Mouse (Mus musculus) midbrain, postnatal 0 days (tissue): ENCODE results near the gene Frmd5. TPM values are rescaled to one million over a fixed set of nuclear protein-coding genes. Genes with fewer than 3 reads are reported as not detected.
A peak's percentile ranks its signal among the peaks of the same experiment; 100 is the strongest.

Experiments
- ATAC-seq: fragments of 200-750 bp; cut with Nextera tagmentation; 2 replicates; pipeline ENCODE4 v1.8.0; 2017; ENCODE audit warnings: moderate number of reproducible peaks, mild to moderate bottlenecking, moderate TSS enrichment, moderate library complexity; ENCODE audit not compliant: low FRiP score
- DNase-seq: peaks from one replicate; pipeline ENCODE4 v3.0.0-alpha.2; 2015; ENCODE audit warnings: low spot score
- H3K27ac ChIP-seq: fragments of 300-500 bp; sonication (generic); 2 replicates; pipeline ENCODE4 v1.5.1; 2014; ENCODE audit warnings: low read depth, mild to moderate bottlenecking, low read length, mixed read lengths
- H3K27me3 ChIP-seq: fragments of 300-500 bp; sonication (generic); 2 replicates; pipeline ENCODE4 v1.6.1; 2014; ENCODE audit warnings: low read length, control low read depth, mixed read lengths; ENCODE audit not compliant: insufficient read depth
- H3K36me3 ChIP-seq: fragments of 300-500 bp; sonication (generic); 2 replicates; pipeline ENCODE4 v1.6.1; 2014; ENCODE audit warnings: low read length, control low read depth, mixed read lengths; ENCODE audit not compliant: insufficient read depth
- H3K4me1 ChIP-seq: fragments of 300-500 bp; sonication (generic); 2 replicates; pipeline ENCODE4 v1.6.1; 2014; ENCODE audit warnings: mild to moderate bottlenecking, control low read depth, antibody characterized with exemption, low read length, mixed read lengths; ENCODE audit not compliant: insufficient read depth
- H3K4me2 ChIP-seq: fragments of 300-500 bp; sonication (generic); 2 replicates; pipeline ENCODE4 v1.6.1; 2014; ENCODE audit warnings: low read depth, mild to moderate bottlenecking, low read length, mixed read lengths; ENCODE audit not compliant: poor library complexity, severe bottlenecking
- H3K4me3 ChIP-seq: fragments of 300-500 bp; sonication (generic); 2 replicates; pipeline ENCODE4 v1.5.1; 2014; ENCODE audit warnings: low read depth, mild to moderate bottlenecking, low read length, moderate library complexity
- H3K9ac ChIP-seq: fragments of 300-500 bp; sonication (generic); replicated peaks from 2 replicates; pipeline ENCODE4 v1.6.1; 2014; ENCODE audit warnings: mild to moderate bottlenecking, low read length, moderate library complexity, mixed read lengths; ENCODE audit not compliant: poor library complexity, severe bottlenecking
- H3K9me3 ChIP-seq: fragments of 300-500 bp; sonication (generic); 2 replicates; pipeline ENCODE4 v1.6.1; 2016; ENCODE audit warnings: low read length, control low read depth
- CTCF ChIP-seq: IDR thresholded peaks from 2 replicates; pipeline ENCODE4 v1.5.1; 2016; ENCODE audit warnings: antibody characterized with exemption, mild to moderate bottlenecking
- WGBS: fragments of 180-500 bp; shearing (Covaris S2); extraction: QIAGEN DNeasy Blood & Tissue Kit; methylation state at CpG from one replicate; pipeline ENCODE4 v1.1.7; 2014; 5-methylcytosine and 5-hydroxymethylcytosine counted together
- polyA plus RNA-seq: library from polyadenylated mRNA; unstranded; fragments of >200 nt; fragmentation: Nextera tagmentation; extraction: Ambion mirVana; gene quantifications from 2 replicates; pipeline ENCODE4 v1.2.1, GENCODE M21; 2015
- total RNA-seq: library from RNA; depleted of rRNA; stranded (reverse); fragments of >200 nt; gene quantifications from 2 replicates; pipeline ENCODE4 v1.2.3, GENCODE M21; 2014

Gene Frmd5
- total and polyA plus RNA-seq, 2 experiments from 2014 or later: 14.6 to 38.3 TPM

GRCm38 (mm10) chr2:121612112-121612511, 194.8 kb downstream of the Frmd5 start:
- WGBS: 52% methylated on average over 5 of the region's 5 CpGs
- TF ChIP-seq CTCF: no peak
- Histone ChIP-seq H3K4me3 (no peak overlapping the region), H3K4me1 (peaks cover 12% of the 10 kb centered on the region; the same call in 1 of the 2 replicates), H3K36me3 (no peaks in the 10 kb centered on the region), H3K27me3 (no peaks in the 10 kb centered on the region), H3K9ac (no peak overlapping the region), H3K9me3 (no peaks in the 10 kb centered on the region), H3K4me2 (no peak overlapping the region), H3K27ac (no peak overlapping the region)
- no peak for ATAC-seq
- DNase-seq: peak; percentile 26

GRCm38 (mm10) chr2:121610008-121610884, 196.6 kb downstream of the Frmd5 start:
- ATAC-seq (no peak), DNase-seq (peak; percentile 22)
- Histone ChIP-seq H3K9me3 (no peaks in the 10 kb centered on the region), H3K4me1 (peaks cover 12% of the 10 kb centered on the region; the same call in 1 of the 2 replicates), H3K4me2 (0 out of 2 replicates have a peak overlapping the region, but pooled peaks have one; percentile 4), H3K36me3 (no peaks in the 10 kb centered on the region), H3K27me3 (no peaks in the 10 kb centered on the region), H3K9ac (no peak overlapping the region), H3K4me3 (no peak overlapping the region), H3K27ac (no peak overlapping the region)
- WGBS: 45% methylated on average over 17 of the region's 17 CpGs
- TF ChIP-seq CTCF: no peak

GRCm38 (mm10) chr2:121609141-121609724, 197.7 kb downstream of the Frmd5 start:
- Histone ChIP-seq H3K4me3 (no peak overlapping the region), H3K36me3 (no peaks in the 10 kb centered on the region), H3K27ac (no peak overlapping the region), H3K27me3 (no peaks in the 10 kb centered on the region), H3K9ac (no peak overlapping the region), H3K4me2 (no peak overlapping the region), H3K9me3 (no peaks in the 10 kb centered on the region), H3K4me1 (peaks cover 12% of the 10 kb centered on the region; the same call in 1 of the 2 replicates)
- WGBS: 80% methylated on average over 11 of the region's 11 CpGs
- TF ChIP-seq CTCF: no peak
- DNase-seq (no peak), ATAC-seq (no peak)

GRCm38 (mm10) chr2:121602397-121602796, 204.5 kb downstream of the Frmd5 start:
- no peaks in the 10 kb centered on the region for H3K4me1 ChIP-seq
- DNase-seq (peak; percentile 58), ATAC-seq (no peak)
- no peaks in the 10 kb centered on the region for H3K36me3 ChIP-seq
- no peak overlapping the region for H3K9ac ChIP-seq
- H3K4me3 ChIP-seq: no peak overlapping the region
- WGBS: 43% methylated on average over 4 of the region's 4 CpGs
- no peak overlapping the region for H3K4me2 ChIP-seq
- no peak for TF ChIP-seq CTCF
- H3K27me3 ChIP-seq: no peaks in the 10 kb centered on the region
- H3K9me3 ChIP-seq: no peaks in the 10 kb centered on the region
- H3K27ac ChIP-seq: no peak overlapping the region

GRCm38 (mm10) chr2:121601543-121601942, 205.3 kb downstream of the Frmd5 start:
- WGBS: 63% methylated on average over 7 of the region's 7 CpGs
- ATAC-seq (no peak), DNase-seq (no peak)
- H3K36me3 ChIP-seq: no peaks in the 10 kb centered on the region
- no peak for TF ChIP-seq CTCF
- H3K4me2 ChIP-seq: no peak overlapping the region
- no peaks in the 10 kb centered on the region for H3K4me1 ChIP-seq
- no peaks in the 10 kb centered on the region for H3K9me3 ChIP-seq
- no peak overlapping the region for H3K9ac ChIP-seq
- no peak overlapping the region for H3K4me3 ChIP-seq
- H3K27me3 ChIP-seq: no peaks in the 10 kb centered on the region
- no peak overlapping the region for H3K27ac ChIP-seq

GRCm38 (mm10) chr2:121600736-121601135, 206.2 kb downstream of the Frmd5 start:
- no peak overlapping the region for H3K4me3 ChIP-seq
- no peaks in the 10 kb centered on the region for H3K27me3 ChIP-seq
- no peak overlapping the region for H3K27ac ChIP-seq
- no peak for DNase-seq
- H3K4me2 ChIP-seq: no peak overlapping the region
- no peak for TF ChIP-seq CTCF
- 86% methylated on average over 8 of the region's 8 CpGs for WGBS
- H3K9ac ChIP-seq: no peak overlapping the region
- H3K9me3 ChIP-seq: no peaks in the 10 kb centered on the region
- no peak for ATAC-seq
- no peaks in the 10 kb centered on the region for H3K4me1 ChIP-seq
- no peaks in the 10 kb centered on the region for H3K36me3 ChIP-seq
